Mouse (Mus musculus) myocyte (in vitro differentiated cells): ENCODE data around the gene Npm3.

Experiments used
- MAX ChIP-seq: IDR thresholded peaks from one replicate; pipeline ENCODE4 v1.6.1; 2011; ENCODE audit warnings: low read depth, mild to moderate bottlenecking, control low read depth
- MYOD1 ChIP-seq, 3 experiments: IDR thresholded peaks; one replicate each; pipeline ENCODE4 v1.6.1; 2011; ENCODE audit warnings: control low read depth in 2 of 3, low read depth in 2 of 3, mild to moderate bottlenecking in 2 of 3, moderate library complexity in 1 of 3; ENCODE audit not compliant: insufficient read length in 2 of 3, control insufficient read depth in 1 of 3
- POLR2A ChIP-seq: IDR thresholded peaks from one replicate; pipeline ENCODE4 v1.6.1; 2011; ENCODE audit warnings: low read depth, mild to moderate bottlenecking, control low read depth, moderate library complexity; ENCODE audit not compliant: insufficient read length
- POLR2AphosphoS2 ChIP-seq: IDR thresholded peaks from one replicate; pipeline ENCODE4 v1.6.1; 2011; ENCODE audit warnings: low read depth, control low read depth; ENCODE audit not compliant: insufficient read length
- REST ChIP-seq: IDR thresholded peaks from one replicate; pipeline ENCODE4 v1.6.1; 2011; ENCODE audit warnings: mild to moderate bottlenecking, control low read depth, moderate library complexity; ENCODE audit not compliant: insufficient read depth, insufficient read length
- SRF ChIP-seq: IDR thresholded peaks from one replicate; pipeline ENCODE4 v1.6.1; 2011; ENCODE audit warnings: low read depth; ENCODE audit not compliant: control insufficient read depth, insufficient read length
- TCF12 ChIP-seq: IDR thresholded peaks from one replicate; pipeline ENCODE4 v1.6.1; 2011; ENCODE audit warnings: mild to moderate bottlenecking, control low read depth; ENCODE audit not compliant: poor library complexity, insufficient read depth, severe bottlenecking
- USF1 ChIP-seq: IDR thresholded peaks from one replicate; pipeline ENCODE4 v1.6.1; 2011; ENCODE audit warnings: low read depth, mild to moderate bottlenecking, control low read depth, moderate library complexity

DNA sequence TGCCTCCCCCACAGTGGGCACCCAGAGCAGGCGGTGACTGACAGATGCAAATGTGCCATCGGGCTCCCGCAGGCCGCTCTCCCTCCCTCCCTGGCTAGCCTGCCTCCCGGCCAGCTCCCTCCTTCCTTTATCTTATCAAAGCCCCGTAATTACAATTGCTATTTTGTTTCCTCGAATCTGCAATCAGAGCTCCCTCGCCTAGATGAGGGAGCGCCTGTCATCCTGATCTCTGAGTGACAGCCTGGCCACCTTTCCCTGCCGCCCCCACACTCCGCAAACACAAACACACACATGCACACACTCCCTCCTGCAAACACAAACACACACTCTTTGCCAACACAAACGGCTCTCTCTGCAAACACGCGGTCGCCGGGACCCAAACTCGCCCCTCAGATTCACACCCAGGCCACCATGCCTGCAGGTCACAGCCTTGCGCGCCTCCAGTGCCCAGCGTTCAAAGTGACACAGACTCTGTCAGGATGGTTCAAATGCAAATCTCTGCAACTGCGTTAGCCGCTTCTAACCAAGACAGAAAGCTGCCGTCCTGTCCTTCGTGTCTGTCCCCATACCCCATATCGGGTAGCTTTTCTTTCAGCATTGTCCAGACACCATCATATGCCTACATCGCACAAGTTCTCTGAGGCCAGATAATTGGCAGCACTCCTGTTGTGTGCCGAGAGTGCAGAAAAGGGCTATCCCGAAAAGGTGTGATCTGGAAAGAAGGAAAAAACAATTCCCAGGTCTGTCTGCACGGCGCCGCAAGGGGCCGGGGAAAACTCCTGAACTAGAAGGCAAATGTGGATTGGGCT lies 3.8 kb downstream of the Npm3 start:
- TF ChIP-seq POLR2A (no peak), USF1 (no peak), MYOD1 (IDR thresholded peaks at IDR 0.05; ENCODE audit: control insufficient read depth in 1 of 3, insufficient read length in 2 of 3, low read depth in 2 of 3) (no peak), POLR2AphosphoS2 (no peak), MAX (no peak), SRF (no peak), TCF12 (no peak), REST (no peak)
